Mouse (Mus musculus) forebrain, postnatal 0 days (tissue): Measurements from ENCODE around the gene Gm10271. TPM values are rescaled to one million over a fixed set of nuclear protein-coding genes. Genes with fewer than 3 reads are reported as not detected.

Experiments
- ATAC-seq: fragments of 200-750 bp; cut with Nextera tagmentation; 2 replicates; pipeline ENCODE4 v1.8.0; 2017; ENCODE audit warnings: mild to moderate bottlenecking, moderate library complexity
- DNase-seq: peaks from one replicate; pipeline ENCODE4 v3.0.0-alpha.2; 2015
- H3K27ac ChIP-seq: fragments of 300-500 bp; sonication (generic); 2 replicates; pipeline ENCODE4 v1.5.1; 2014; ENCODE audit warnings: low read depth, mild to moderate bottlenecking, antibody characterized with exemption, low read length, moderate library complexity, mixed read lengths
- H3K27me3 ChIP-seq: fragments of 300-500 bp; sonication (generic); 2 replicates; pipeline ENCODE4 v1.6.1; 2014; ENCODE audit warnings: mild to moderate bottlenecking, low read length, mixed read lengths; ENCODE audit not compliant: insufficient read depth
- H3K36me3 ChIP-seq: fragments of 300-500 bp; sonication (generic); 2 replicates; pipeline ENCODE4 v1.6.1; 2014; ENCODE audit warnings: mild to moderate bottlenecking, moderate library complexity; ENCODE audit not compliant: insufficient read depth
- H3K4me1 ChIP-seq: fragments of 300-500 bp; sonication (generic); 2 replicates; pipeline ENCODE4 v1.6.1; 2014; ENCODE audit warnings: antibody characterized with exemption; ENCODE audit not compliant: insufficient read depth
- H3K4me2 ChIP-seq: fragments of 300-500 bp; sonication (generic); 2 replicates; pipeline ENCODE4 v1.6.1; 2014; ENCODE audit warnings: low read depth, mild to moderate bottlenecking, moderate library complexity
- H3K4me3 ChIP-seq: fragments of 300-500 bp; sonication (generic); 2 replicates; pipeline ENCODE4 v1.5.1; 2014; ENCODE audit warnings: low read depth, low read length, mixed read lengths
- H3K9ac ChIP-seq: fragments of 300-500 bp; sonication (generic); 2 replicates; pipeline ENCODE4 v1.6.1; 2014; ENCODE audit warnings: mild to moderate bottlenecking
- H3K9me3 ChIP-seq: fragments of 300-500 bp; sonication (generic); 2 replicates; pipeline ENCODE4 v1.6.1; 2016; ENCODE audit warnings: low read length
- CTCF ChIP-seq: sonication (generic); IDR thresholded peaks from 2 replicates; pipeline ENCODE4 v1.5.1; 2016; ENCODE audit warnings: antibody characterized with exemption, control low read depth, low read depth
- WGBS: fragments of 180-500 bp; shearing (Covaris S2); extraction: QIAGEN DNeasy Blood & Tissue Kit; methylation state at CpG from one replicate; pipeline ENCODE4 v1.1.7; 2014; 5-methylcytosine and 5-hydroxymethylcytosine counted together
- polyA plus RNA-seq: library from polyadenylated mRNA; unstranded; fragments of >200 nt; fragmentation: Nextera tagmentation; extraction: Ambion mirVana; gene quantifications from 2 replicates; pipeline ENCODE4 v1.2.1, GENCODE M21; 2015
- total RNA-seq: library from RNA; depleted of rRNA; stranded (reverse); fragments of >200 nt; gene quantifications from 2 replicates; pipeline ENCODE4 v1.2.3, GENCODE M21; 2014

Gm10271 gene
- total and polyA plus RNA-seq, 2 experiments from 2014 or later, result not detected

DNA sequence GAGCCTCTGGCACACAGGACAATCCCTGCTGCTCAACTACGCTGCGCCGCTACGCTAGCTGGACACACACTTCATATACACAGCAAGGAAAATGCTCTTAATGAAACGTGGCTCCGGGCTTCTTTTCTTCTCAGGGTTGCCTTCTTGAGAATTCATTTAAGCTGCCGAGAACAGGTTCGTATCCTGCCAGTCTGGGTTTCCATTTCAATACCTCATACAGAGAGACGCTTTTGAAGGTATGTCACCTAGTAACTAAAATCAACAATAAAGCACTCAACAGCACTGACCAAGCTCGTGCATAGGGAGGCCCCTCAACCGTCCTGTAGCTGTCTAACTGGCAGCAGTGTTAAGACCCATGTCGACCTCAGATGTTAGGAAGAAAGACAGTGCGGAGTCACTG lies 40.0 kb downstream of the Gm10271 start:
- no peak for ATAC-seq
- H3K4me1 ChIP-seq, result no peaks in the 10 kb centered on the region
- no peak overlapping the region for H3K27ac ChIP-seq
- H3K27me3 ChIP-seq, result no peaks in the 10 kb centered on the region
- WGBS, result 87% methylated on average over 13 of the region's 13 CpGs
- H3K4me2 ChIP-seq, result no peak overlapping the region
- no peak overlapping the region for H3K4me3 ChIP-seq
- H3K9me3 ChIP-seq, result no peaks in the 10 kb centered on the region
- no peak overlapping the region for H3K9ac ChIP-seq
- no peak for DNase-seq
- H3K36me3 ChIP-seq, result peaks cover 21% of the 10 kb centered on the region
- no peak for TF ChIP-seq CTCF

DNA sequence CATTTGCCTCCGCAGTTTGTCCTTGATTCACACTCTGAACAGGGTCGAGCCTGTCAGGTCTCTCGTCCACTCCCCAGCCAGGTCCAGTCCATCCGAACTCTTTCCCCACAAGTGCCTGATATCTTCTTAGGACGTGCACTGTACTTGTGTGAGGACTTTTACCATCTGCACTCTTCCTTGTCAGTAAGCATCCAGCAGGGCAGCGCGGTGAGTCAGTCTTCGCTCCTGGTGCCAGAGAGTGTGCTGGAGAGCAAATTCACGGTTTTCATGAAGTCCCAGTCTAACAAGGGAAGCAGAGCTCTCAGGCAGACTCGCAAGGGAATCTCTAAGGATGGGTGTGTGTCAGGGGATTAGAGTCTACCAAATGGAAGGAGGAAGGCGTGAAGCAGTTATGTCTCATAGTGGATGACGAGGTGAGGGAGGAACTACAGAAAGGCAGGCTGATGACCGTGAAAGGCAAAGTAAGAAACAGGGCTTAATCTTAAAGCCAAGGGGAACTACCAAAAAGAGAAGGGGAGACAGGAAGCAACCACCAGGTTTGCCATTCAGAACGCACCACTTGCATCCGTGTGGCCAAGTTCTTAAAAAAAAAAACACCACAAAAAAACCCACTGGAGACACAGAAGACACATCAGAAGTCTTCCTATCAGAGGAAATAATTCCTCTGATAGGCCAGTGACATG lies 40.8 kb downstream of the Gm10271 start:
- 92% methylated on average over 15 of the region's 15 CpGs for WGBS
- H3K27ac ChIP-seq, result no peak overlapping the region
- no peak overlapping the region for H3K4me2 ChIP-seq
- no peak overlapping the region for H3K4me3 ChIP-seq
- TF ChIP-seq CTCF, result no peak
- peaks cover 20% of the 10 kb centered on the region for H3K36me3 ChIP-seq
- H3K27me3 ChIP-seq, result no peaks in the 10 kb centered on the region
- no peaks in the 10 kb centered on the region for H3K9me3 ChIP-seq
- DNase-seq (no peak), ATAC-seq (no peak)
- H3K4me1 ChIP-seq, result no peaks in the 10 kb centered on the region
- H3K9ac ChIP-seq, result no peak overlapping the region

DNA sequence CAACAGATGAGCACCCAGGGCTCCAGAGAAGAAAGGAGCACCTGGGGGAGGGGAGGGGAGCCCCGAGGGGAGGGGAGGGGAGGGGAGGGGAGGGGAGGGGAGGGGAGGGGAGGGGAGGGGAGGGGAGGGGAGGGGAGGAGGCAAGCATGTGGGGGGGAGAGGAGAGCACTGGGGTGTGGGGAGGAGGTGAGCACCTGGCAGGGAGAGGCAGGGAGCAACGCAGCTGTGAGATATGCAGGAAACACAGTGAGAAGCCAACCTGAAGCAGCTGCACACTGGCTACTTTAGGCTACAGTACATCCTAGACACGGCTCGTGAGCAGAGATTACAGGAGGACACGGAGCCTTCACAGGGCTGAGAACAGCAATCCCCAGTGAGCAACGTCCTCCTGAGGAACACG lies 41.5 kb downstream of the Gm10271 start:
- no peak overlapping the region for H3K4me2 ChIP-seq
- H3K4me3 ChIP-seq, result no peak overlapping the region
- H3K9me3 ChIP-seq, result no peaks in the 10 kb centered on the region
- no peak for TF ChIP-seq CTCF
- ATAC-seq (no peak), DNase-seq (no peak)
- H3K27me3 ChIP-seq, result no peaks in the 10 kb centered on the region
- 85% methylated on average over 6 of the region's 7 CpGs for whole genome bisulfite sequencing
- H3K36me3 ChIP-seq, result peaks cover 15% of the 10 kb centered on the region
- H3K9ac ChIP-seq, result no peak overlapping the region
- H3K4me1 ChIP-seq, result no peaks in the 10 kb centered on the region
- no peak overlapping the region for H3K27ac ChIP-seq

DNA sequence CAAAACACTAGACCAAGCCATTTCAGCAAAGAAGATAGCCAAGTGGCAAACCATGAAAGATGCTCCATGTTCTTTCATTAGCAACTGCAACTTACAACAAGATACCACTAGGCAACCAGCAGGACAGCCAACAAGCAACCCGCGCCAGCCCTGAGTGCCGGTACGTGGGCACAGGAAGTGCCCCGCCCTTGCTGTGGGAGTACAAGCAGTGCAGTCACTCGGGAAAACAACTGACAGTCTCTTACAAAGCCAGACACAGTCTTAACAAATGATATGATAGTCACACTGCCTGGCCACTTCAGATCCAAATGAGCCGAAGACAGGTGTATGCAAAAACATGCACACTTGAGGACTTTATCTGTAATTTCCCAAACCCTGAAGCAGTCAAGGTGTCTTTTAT lies 41.9 kb downstream of the Gm10271 start:
- Histone ChIP-seq H3K4me1 (no peaks in the 10 kb centered on the region), H3K36me3 (peaks cover 19% of the 10 kb centered on the region), H3K27ac (no peak overlapping the region), H3K4me2 (no peak overlapping the region), H3K9me3 (no peaks in the 10 kb centered on the region), H3K9ac (no peak overlapping the region), H3K4me3 (no peak overlapping the region), H3K27me3 (no peaks in the 10 kb centered on the region)
- no peak for DNase-seq
- ATAC-seq, result no peak
- WGBS, result 85% methylated on average over 7 of the region's 7 CpGs
- no peak for TF ChIP-seq CTCF

DNA sequence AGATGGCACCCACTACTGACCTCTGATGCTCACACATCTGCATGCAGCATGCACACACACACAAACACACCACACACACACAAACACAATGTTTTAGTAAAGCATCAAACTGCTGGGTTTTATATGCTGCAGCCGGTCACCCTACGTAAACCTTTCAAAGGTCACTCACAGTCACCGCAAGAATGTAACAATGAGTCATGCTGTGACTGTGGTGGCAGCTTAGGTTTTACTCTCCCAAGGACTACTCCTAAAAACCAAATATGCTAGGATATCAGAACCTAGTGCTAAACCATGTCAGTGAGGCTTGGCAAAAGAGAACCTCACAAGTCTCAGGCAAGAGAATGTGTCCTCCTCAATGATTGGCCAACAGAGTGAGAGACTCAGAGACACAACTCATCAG lies 43.6 kb downstream of the Gm10271 start:
- Histone ChIP-seq H3K27me3 (no peaks in the 10 kb centered on the region), H3K36me3 (peaks cover 31% of the 10 kb centered on the region), H3K9ac (no peak overlapping the region), H3K27ac (no peak overlapping the region), H3K9me3 (no peaks in the 10 kb centered on the region), H3K4me2 (no peak overlapping the region), H3K4me1 (no peaks in the 10 kb centered on the region), H3K4me3 (no peak overlapping the region)
- DNase-seq (no peak), ATAC-seq (no peak)
- WGBS, result 96% methylated on average over 3 of the region's 3 CpGs
- TF ChIP-seq CTCF, result no peak

DNA sequence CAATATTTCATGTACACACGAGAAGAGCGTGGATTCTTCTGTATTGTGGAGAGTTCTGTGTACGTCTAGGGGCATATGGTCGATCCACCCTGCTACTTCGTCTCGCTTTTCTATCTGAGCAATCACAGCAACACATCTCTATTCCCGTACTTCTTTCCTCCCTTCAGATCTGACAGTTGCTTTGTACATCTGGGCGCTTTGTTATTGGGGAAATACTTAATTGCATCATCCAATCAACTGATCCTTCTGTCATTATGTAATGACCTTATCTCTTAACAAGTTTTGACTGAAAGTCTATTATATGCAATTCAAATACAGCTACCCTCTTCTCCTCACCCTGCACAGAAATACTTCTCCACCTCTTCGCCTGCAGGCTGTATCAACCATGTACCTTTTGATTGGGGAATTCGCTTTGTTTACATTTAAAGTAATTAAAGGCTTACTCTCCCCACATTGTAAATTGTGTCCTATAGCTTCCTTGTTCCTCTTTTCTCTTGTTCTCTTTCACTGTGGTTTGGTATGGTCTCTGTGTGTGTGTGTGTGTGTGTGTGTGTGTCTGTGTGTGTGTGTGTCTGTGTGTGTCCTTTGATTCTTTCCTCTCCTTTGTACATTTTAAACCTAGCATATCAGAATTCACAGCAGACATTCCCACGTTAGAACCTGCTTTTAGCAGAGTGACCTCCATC lies 45.8 kb downstream of the Gm10271 start:
- ATAC-seq, result no peak
- H3K27me3 ChIP-seq, result no peaks in the 10 kb centered on the region
- H3K4me1 ChIP-seq, result no peaks in the 10 kb centered on the region
- TF ChIP-seq CTCF, result no peak
- WGBS, result 84% methylated on average over 11 of the region's 11 CpGs
- H3K9ac ChIP-seq, result no peak overlapping the region
- H3K36me3 ChIP-seq, result peaks cover 34% of the 10 kb centered on the region
- no peaks in the 10 kb centered on the region for H3K9me3 ChIP-seq
- no peak overlapping the region for H3K4me3 ChIP-seq
- DNase-seq, result no peak
- H3K4me2 ChIP-seq, result no peak overlapping the region
- no peak overlapping the region for H3K27ac ChIP-seq

DNA sequence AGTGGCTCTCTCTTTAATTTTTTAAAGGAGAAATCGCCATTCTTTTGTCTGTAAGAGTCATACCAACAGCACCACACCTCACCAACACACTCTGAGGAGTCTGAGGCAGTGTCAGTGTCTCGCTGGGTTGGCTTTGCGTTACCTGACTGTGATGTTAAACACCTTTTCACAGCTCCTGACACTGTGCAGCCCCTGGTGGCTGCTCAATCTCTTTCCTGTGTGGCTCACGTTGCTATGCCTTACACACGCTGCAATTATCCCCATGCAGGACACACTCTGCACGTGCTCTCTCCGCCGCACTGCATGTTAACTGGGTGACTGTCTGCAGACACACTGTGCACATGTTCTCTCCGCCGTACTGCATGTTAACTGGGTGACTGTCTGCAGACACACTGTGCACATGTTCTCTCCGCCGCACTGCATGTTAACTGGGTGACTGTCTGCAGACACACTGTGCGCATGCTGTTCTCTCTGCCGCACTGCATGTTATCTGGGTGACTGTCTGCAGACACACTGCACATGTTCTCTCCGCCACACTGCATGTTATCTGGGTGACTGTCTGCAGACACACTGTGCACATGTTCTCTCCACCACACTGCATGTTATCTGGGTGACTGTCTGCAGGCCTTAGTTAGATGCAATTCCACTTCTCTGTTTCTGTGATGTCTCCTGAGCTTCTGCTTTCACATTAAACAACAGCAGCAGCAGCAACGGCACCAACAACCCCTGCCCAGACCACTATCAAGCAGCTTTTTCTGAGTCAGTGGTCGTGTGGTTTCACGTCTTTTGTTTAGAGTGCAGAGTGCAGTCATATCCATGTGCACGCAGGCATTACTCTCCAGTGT lies 48.5 kb downstream of the Gm10271 start:
- H3K4me1 ChIP-seq, result no peaks in the 10 kb centered on the region
- H3K4me3 ChIP-seq, result no peak overlapping the region
- DNase-seq (no peak), ATAC-seq (no peak)
- H3K36me3 ChIP-seq, result peaks cover 33% of the 10 kb centered on the region
- H3K9ac ChIP-seq, result no peak overlapping the region
- no peaks in the 10 kb centered on the region for H3K9me3 ChIP-seq
- H3K27me3 ChIP-seq, result no peaks in the 10 kb centered on the region
- H3K27ac ChIP-seq, result no peak overlapping the region
- no peak for TF ChIP-seq CTCF
- H3K4me2 ChIP-seq, result no peak overlapping the region
- WGBS, result 91% methylated on average over 19 of the region's 19 CpGs
